Mouse (Mus musculus) neural tube, embryonic 11.5 days (tissue): ENCODE results near the gene Det1. TPM values are rescaled to one million over a fixed set of nuclear protein-coding genes. Genes with fewer than 3 reads are reported as not detected.
A peak's percentile ranks its signal among the peaks of the same experiment; 100 is the strongest.

Experiments
- ATAC-seq: fragments of 200-750 bp; cut with Nextera tagmentation; 2 replicates; pipeline ENCODE4 v1.8.0; 2017; ENCODE audit warnings: moderate number of reproducible peaks, mild to moderate bottlenecking, moderate TSS enrichment, moderate library complexity; ENCODE audit not compliant: insufficient read depth, low FRiP score, low TSS enrichment
- DNase-seq: peaks from one replicate; pipeline ENCODE4 v3.0.0-alpha.2; 2015; ENCODE audit warnings: low spot score
- H3K27ac ChIP-seq: fragments of 300-500 bp; sonication (generic); 2 replicates; pipeline ENCODE4 v1.5.1; 2014; ENCODE audit warnings: low read depth, mild to moderate bottlenecking, low read length
- H3K27me3 ChIP-seq: fragments of 300-500 bp; sonication (generic); 2 replicates; pipeline ENCODE4 v1.6.1; 2014; ENCODE audit warnings: mild to moderate bottlenecking, low read length, mixed read lengths; ENCODE audit not compliant: control insufficient read depth, insufficient read depth
- H3K36me3 ChIP-seq: fragments of 300-500 bp; sonication (generic); 2 replicates; pipeline ENCODE4 v1.6.1; 2014; ENCODE audit warnings: mild to moderate bottlenecking, low read length, moderate library complexity, mixed read lengths; ENCODE audit not compliant: control insufficient read depth, insufficient read depth
- H3K4me1 ChIP-seq: fragments of 300-500 bp; sonication (generic); 2 replicates; pipeline ENCODE4 v1.6.1; 2014; ENCODE audit warnings: low read length, mixed read lengths; ENCODE audit not compliant: control insufficient read depth, insufficient read depth
- H3K4me2 ChIP-seq: fragments of 300-500 bp; sonication (generic); 2 replicates; pipeline ENCODE4 v1.6.1; 2014; ENCODE audit warnings: low read depth, mild to moderate bottlenecking, moderate library complexity
- H3K4me3 ChIP-seq: fragments of 300-500 bp; sonication (generic); 2 replicates; pipeline ENCODE4 v1.5.1; 2014; ENCODE audit warnings: low read depth, low read length
- H3K9ac ChIP-seq: fragments of 300-500 bp; sonication (generic); 2 replicates; pipeline ENCODE4 v1.6.1; 2014; ENCODE audit warnings: mild to moderate bottlenecking, low read length
- H3K9me3 ChIP-seq: fragments of 300-500 bp; sonication (generic); 2 replicates; pipeline ENCODE4 v1.6.1; 2016; ENCODE audit warnings: low read length; ENCODE audit not compliant: control insufficient read depth
- WGBS: fragments of 180-500 bp; shearing (Covaris S2); extraction: QIAGEN DNeasy Blood & Tissue Kit; methylation state at CpG from one replicate; pipeline ENCODE4 v1.1.7; 2014; 5-methylcytosine and 5-hydroxymethylcytosine counted together
- polyA plus RNA-seq: library from polyadenylated mRNA; unstranded; fragments of >200 nt; fragmentation: Nextera tagmentation; extraction: Ambion mirVana; gene quantifications from 2 replicates; pipeline ENCODE4 v1.2.1, GENCODE M21; 2014

Det1 gene
- polyA plus RNA-seq, 1 experiment from 2014 or later: 22.2 TPM

DNA sequence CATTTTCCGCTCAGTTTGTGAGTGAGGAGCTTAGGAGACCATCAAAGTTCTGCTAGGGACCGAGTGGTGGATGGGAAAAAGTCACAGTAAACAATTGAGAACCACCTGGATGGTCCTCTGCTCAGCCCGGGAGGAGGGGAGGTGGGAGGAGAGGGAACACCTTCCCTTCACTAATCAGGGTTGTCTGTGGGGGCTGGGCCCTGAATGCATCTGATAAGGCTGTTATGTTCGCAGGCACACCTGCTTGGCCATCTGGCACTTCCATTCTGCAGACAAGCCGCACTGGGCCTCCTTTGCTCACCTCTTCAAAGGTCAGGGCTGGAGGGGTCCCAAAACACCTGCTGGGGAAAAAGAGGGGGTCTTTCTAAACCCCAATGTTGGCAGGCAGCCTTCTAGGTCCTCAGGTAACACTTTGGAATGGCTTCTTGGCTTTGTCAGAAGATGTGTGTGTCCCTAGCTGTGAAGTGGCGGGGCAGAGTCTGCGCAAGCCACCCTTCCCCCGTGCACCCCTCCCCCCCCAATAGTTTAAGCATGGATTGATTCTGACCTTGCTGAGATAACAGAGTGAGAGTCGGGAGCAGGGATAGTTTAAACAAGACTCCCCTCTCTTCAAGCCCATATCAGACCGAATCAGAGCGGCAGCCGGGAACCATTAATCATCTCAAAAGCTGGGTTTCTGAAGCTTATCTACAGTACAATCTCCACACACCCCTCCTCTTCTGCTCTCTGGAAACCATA, 18.3 kb upstream of the Det1 start:
- Histone ChIP-seq H3K36me3 (no peaks in the 10 kb centered on the region), H3K4me1 (no peaks in the 10 kb centered on the region), H3K4me3 (no peak overlapping the region), H3K27me3 (no peaks in the 10 kb centered on the region), H3K9ac (no peak overlapping the region), H3K4me2 (no peak overlapping the region), H3K9me3 (no peaks in the 10 kb centered on the region), H3K27ac (no peak overlapping the region)
- ATAC-seq (no peak), DNase-seq (no peak)
- WGBS: 65% methylated on average over 12 of the region's 12 CpGs

DNA sequence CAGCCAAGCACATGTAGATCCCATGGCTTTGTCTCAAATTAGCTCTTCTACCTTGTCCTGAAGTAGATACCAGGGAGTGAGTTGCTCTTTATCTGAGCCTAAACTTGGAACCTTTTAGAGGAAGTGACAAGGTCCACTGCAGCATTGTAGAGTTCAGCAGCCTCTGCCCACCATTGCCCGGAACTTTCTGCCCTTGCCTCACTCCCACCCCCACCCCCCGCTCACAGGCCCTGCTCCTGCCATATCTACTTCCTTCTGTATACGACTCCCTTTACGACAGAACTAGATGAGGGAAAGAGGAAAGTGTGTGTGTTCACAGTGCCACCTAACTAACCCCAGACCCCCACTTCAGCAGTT, 17.4 kb upstream of the Det1 start:
- Histone ChIP-seq H3K4me2 (no peak overlapping the region), H3K9me3 (no peaks in the 10 kb centered on the region), H3K27ac (no peak overlapping the region), H3K27me3 (no peaks in the 10 kb centered on the region), H3K9ac (no peak overlapping the region), H3K4me3 (no peak overlapping the region), H3K36me3 (no peaks in the 10 kb centered on the region), H3K4me1 (no peaks in the 10 kb centered on the region)
- ATAC-seq: no peak
- 81% methylated on average over 4 of the region's 4 CpGs for WGBS
- no peak for DNase-seq

DNA sequence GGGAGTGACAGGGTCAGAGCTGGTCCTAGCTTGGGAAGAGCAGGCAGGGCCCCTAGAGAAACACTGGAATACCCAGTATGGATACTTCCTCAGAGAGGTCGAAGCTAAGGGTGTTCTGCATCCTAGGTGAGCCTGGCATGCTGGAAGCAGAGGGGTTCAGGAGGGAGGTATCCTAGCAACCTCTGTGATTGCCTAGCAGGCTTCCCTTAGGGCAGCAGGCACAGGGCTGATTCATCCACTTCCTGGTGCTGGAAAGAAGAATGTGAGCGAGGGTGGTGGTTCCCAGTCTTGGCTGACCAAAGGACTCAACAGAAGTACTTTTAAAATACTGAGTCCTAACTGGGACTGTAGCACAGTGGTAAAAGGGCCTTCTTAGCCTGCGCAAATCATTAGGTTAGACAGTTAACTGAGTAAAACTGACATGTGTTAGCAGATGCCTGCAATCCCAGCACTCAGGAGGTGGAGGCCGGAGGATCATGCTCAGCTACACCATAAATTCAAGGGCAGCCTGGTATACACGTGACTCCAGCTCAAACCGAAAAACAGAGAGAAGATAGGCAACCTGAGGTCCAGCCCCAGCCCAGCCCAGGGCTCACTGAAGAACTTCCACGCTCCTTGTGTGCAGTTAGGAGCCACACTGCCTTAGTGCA, 16.9 kb upstream of the Det1 start:
- Histone ChIP-seq H3K4me3 (no peak overlapping the region), H3K9me3 (no peaks in the 10 kb centered on the region), H3K4me2 (no peak overlapping the region), H3K36me3 (no peaks in the 10 kb centered on the region), H3K9ac (no peak overlapping the region), H3K27me3 (no peaks in the 10 kb centered on the region), H3K27ac (no peak overlapping the region), H3K4me1 (no peaks in the 10 kb centered on the region)
- no peak for DNase-seq
- 71% methylated on average over 7 of the region's 7 CpGs for WGBS
- no peak for ATAC-seq

DNA sequence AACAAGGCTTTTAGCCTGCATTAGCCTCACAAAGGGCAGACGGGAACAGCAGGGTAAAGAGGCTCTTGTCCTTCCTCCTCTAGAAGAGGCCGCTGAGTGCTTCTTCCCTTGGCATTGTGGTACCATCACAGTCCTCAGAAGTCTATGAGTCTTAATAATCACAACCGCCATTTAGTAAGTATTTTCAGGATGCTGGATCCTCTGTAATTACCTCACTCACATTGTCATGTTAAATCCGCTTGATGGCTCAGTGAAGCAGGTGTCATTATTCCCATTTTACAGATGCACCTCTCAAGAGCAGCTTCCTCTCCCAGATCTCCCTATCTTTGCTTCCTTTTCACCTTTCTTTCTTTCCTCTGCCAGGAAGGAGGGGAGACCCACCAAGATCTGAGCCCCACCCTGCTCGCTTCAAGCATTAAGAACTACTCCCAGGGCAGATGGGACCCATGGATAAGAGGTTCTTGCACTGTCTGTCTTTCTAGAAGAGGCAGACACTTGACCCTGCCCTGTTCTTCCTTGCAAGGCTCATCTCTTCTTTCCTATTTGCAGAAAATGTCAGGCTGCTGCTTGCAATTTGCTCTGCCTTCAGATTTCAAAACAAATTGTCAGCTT, 8.1 kb upstream of the Det1 start:
- Histone ChIP-seq H3K27ac (no peak overlapping the region), H3K4me3 (no peak overlapping the region), H3K9me3 (no peaks in the 10 kb centered on the region), H3K36me3 (no peaks in the 10 kb centered on the region), H3K27me3 (no peaks in the 10 kb centered on the region), H3K9ac (no peak overlapping the region), H3K4me2 (no peak overlapping the region), H3K4me1 (no peaks in the 10 kb centered on the region)
- 62% methylated on average over 5 of the region's 5 CpGs for WGBS
- no peak for ATAC-seq
- DNase-seq: no peak

DNA sequence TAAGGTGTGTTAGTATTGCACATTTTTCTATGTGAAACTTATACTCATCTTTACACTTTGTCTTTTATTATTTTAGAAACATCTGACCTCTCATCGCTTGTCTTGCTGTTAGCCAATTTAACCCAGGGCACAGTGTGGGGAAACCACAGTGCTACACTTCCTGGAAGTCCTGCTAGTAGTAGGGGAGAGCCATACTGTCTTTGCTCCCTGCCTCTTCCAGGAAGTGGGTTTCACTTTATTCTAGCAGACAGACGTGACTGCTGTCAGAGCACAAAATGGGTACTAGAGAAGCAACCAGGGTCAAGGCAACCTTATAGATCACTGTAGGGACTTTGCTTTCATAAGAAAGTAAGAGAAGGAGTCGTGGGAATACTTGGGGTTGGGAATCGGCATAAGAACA, 7.0 kb upstream of the Det1 start:
- H3K9me3 ChIP-seq: no peaks in the 10 kb centered on the region
- 76% methylated on average over 4 of the region's 4 CpGs for WGBS
- ATAC-seq (no peak), DNase-seq (no peak)
- H3K4me2 ChIP-seq: no peak overlapping the region
- H3K4me3 ChIP-seq: no peak overlapping the region
- no peak overlapping the region for H3K27ac ChIP-seq
- no peaks in the 10 kb centered on the region for H3K36me3 ChIP-seq
- no peak overlapping the region for H3K9ac ChIP-seq
- no peaks in the 10 kb centered on the region for H3K4me1 ChIP-seq
- H3K27me3 ChIP-seq: no peaks in the 10 kb centered on the region

DNA sequence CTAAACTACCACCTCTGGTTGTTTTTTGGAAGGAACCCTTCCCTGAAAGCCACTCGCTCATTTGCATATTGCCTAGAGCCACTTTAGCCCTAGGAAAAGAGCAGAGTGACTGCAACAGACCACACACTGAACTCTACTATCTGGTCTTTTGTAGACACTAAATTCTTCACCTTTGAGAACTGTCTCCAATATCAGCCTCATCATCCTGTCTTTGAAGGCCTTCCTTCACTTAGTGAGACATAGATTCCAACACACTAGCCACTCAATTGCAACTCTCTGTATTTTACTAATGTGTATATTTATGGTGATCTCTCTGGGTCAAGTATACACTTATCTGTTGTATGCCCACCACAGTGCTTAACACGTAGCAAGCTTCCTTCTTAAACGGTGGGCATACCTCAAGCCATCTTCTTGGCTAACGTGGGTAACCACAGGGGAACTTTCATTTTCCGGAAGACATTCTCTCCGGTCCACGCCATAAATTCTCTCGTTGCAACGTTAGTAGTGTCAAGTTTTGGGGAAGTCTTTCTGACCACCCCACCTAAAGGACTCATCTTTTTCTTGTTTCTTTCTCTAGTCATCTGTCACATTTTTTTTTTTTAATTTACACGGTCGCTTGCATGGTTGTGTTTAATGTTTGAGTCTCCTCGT, 872 bp downstream of the Det1 start:
- H3K4me2 ChIP-seq: peak overlapping the region; percentile 75
- peak overlapping the region; percentile 88 for H3K9ac ChIP-seq
- peak overlapping the region; percentile 86 for H3K4me3 ChIP-seq
- no peak overlapping the region for H3K27ac ChIP-seq
- H3K9me3 ChIP-seq: no peaks in the 10 kb centered on the region
- ATAC-seq: no peak
- peaks cover 6% of the 10 kb centered on the region for H3K4me1 ChIP-seq
- 42% methylated on average over 12 of the region's 12 CpGs for WGBS
- H3K27me3 ChIP-seq: no peaks in the 10 kb centered on the region
- DNase-seq: no peak
- H3K36me3 ChIP-seq: peaks cover 6% of the 10 kb centered on the region

DNA sequence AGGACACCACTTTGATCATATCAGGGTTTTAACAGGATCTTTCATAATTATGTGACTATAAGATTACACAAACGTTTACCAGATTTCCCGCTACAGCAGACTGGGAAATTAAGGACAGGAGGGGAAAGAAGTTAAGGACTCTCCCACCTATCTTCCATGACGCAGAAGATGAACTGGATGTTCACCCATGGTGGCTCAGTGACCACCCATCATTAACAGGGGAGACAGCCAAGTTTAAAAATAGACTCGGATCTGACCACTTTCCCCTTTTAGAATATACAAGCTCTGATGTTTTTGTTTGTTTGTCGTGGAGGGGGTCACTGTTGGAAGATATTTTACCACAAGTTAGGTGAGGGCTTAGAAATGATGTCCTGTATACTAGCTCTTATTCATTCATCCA, 5.5 kb downstream of the Det1 start:
- ATAC-seq (no peak), DNase-seq (no peak)
- peaks cover 9% of the 10 kb centered on the region for H3K36me3 ChIP-seq
- H3K4me1 ChIP-seq: peaks cover 6% of the 10 kb centered on the region
- no peaks in the 10 kb centered on the region for H3K27me3 ChIP-seq
- H3K4me3 ChIP-seq: no peak overlapping the region
- no peaks in the 10 kb centered on the region for H3K9me3 ChIP-seq
- H3K4me2 ChIP-seq: no peak overlapping the region
- H3K27ac ChIP-seq: no peak overlapping the region
- WGBS: 88% methylated on average over 5 of the region's 5 CpGs
- H3K9ac ChIP-seq: no peak overlapping the region

DNA sequence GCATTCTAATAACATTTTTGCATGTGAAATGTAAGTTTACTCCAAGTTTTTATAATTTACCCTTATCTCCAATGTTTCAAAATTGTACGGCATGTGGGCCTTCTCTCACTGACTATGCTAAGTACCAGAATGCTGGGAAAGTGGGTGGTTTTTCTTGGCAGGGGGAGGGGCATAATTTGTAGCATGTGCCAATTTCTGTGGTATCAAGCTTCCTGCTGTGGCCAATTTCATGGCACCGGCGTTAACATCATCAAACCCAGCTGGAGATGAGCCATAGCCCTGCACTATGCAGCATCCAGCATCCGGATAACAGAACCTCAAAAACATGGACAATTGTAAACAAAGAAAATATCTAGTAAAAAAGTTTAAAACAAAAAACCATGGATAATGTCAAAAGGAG, 9.8 kb downstream of the Det1 start:
- 75% methylated on average over 4 of the region's 4 CpGs for WGBS
- no peak for ATAC-seq
- H3K9ac ChIP-seq: no peak overlapping the region
- no peak overlapping the region for H3K4me2 ChIP-seq
- no peak for DNase-seq
- H3K27ac ChIP-seq: no peak overlapping the region
- peaks cover 4% of the 10 kb centered on the region; the same call in 1 of the 2 replicates for H3K36me3 ChIP-seq
- no peaks in the 10 kb centered on the region for H3K27me3 ChIP-seq
- no peaks in the 10 kb centered on the region for H3K4me1 ChIP-seq
- no peak overlapping the region for H3K4me3 ChIP-seq
- no peaks in the 10 kb centered on the region for H3K9me3 ChIP-seq
